33 mouse cellular contexts compared by ENCODE assay signal in genomic region chr12:105537162-105537561, GRCm38 (mm10). TPM values are rescaled to one million over a fixed set of nuclear protein-coding genes. Genes with fewer than 3 reads are reported as not detected.
DNase-seq lines count a peak whose midpoint lies in the region; ATAC-seq and TF ChIP-seq lines count a peak whose summit lies in the region.
"Had no signal": no experiment of that assay in that cellular context is flagged by ENCODE, and none has a peak within 500 bp of the region (broad histone marks: within the 10 kb centered on the region; RNA-seq: fewer than 3 reads in every experiment).

No protein-coding gene starts in this region.

- H3K4me2 ChIP-seq in lung, embryonic 14.5 days = no peak overlapping the region
- H3K4me2 ChIP-seq in intestine, embryonic 16.5 days (ENCODE audit: low read depth, low read length) = no peak overlapping the region
- H3K4me2 ChIP-seq: embryonic facial prominence, embryonic 15.5 days; forebrain, embryonic 12.5 days; heart, embryonic 15.5 days; hindbrain, embryonic 13.5 days; limb, embryonic 13.5 days; liver, embryonic 13.5 days; midbrain, embryonic 12.5 days; neural tube, embryonic 12.5 days had no signal

- no peak for DNase-seq in lung, embryonic 14.5 days
- no peak for DNase-seq in lung, postnatal 14 days
- peak; percentile 36 for DNase-seq in lung, postnatal 36 days
- no peak for DNase-seq in testis, postnatal 10 days (ENCODE audit: low spot score)
- no peak for DNase-seq in cerebellum, postnatal 25 days
- DNase-seq in embryo, embryonic 10 days (ENCODE audit: low spot score) = no peak
- DNase-seq: adrenal gland, postnatal 14 days; cerebellum, adult 11 months; cerebellum, adult 9-11 months; forebrain, postnatal 0 days; gastrocnemius, postnatal 14 days; heart, adult 11 months; kidney, adult 18-20 months; kidney, postnatal 36 days; liver, embryonic 13.5 days; right cerebral cortex, postnatal 4 days; thymus, adult 18-20 months; thymus, postnatal 36 days had no signal

- TF ChIP-seq CTCF in lung, embryonic 14.5 days (IDR thresholded peaks at IDR 0.05; ENCODE audit: low read depth) = no peak

- no peaks in the 10 kb centered on the region for H3K27me3 ChIP-seq in lung, embryonic 14.5 days (ENCODE audit: insufficient read depth, low read length)
- H3K27me3 ChIP-seq in intestine, embryonic 16.5 days (replicated peaks; ENCODE audit: control insufficient read depth, insufficient read depth, low read length) = no peaks in the 10 kb centered on the region
- H3K27me3 ChIP-seq: embryonic facial prominence, embryonic 15.5 days; forebrain, embryonic 12.5 days; heart, embryonic 15.5 days; liver, embryonic 13.5 days; neural tube, embryonic 12.5 days had no signal

- H3K4me1 ChIP-seq in lung, embryonic 14.5 days (ENCODE audit: insufficient read depth) = peaks cover 5% of the 10 kb centered on the region; the same call in 1 of the 2 replicates
- H3K4me1 ChIP-seq in intestine, embryonic 16.5 days (ENCODE audit: control insufficient read depth, insufficient read depth, low read length) = peaks cover 5% of the 10 kb centered on the region
- H3K4me1 ChIP-seq: embryonic facial prominence, embryonic 15.5 days; forebrain, embryonic 12.5 days; liver, embryonic 13.5 days had no signal

- H3K9ac ChIP-seq in lung, embryonic 14.5 days = no peak overlapping the region
- H3K9ac ChIP-seq in intestine, embryonic 16.5 days (ENCODE audit: low read depth, low read length) = 0 out of 2 replicates have a peak overlapping the region, but pooled peaks have one; percentile 38
- H3K9ac ChIP-seq: embryonic facial prominence, embryonic 15.5 days; forebrain, embryonic 12.5 days; forebrain, postnatal 0 days; heart, embryonic 15.5 days; hindbrain, embryonic 13.5 days; limb, embryonic 13.5 days; liver, embryonic 13.5 days; midbrain, embryonic 12.5 days; neural tube, embryonic 12.5 days had no signal

- 44% methylated on average over 5 of the region's 5 CpGs for WGBS in lung, embryonic 14.5 days
- WGBS in intestine, embryonic 16.5 days = 48% methylated on average over 5 of the region's 5 CpGs

- H3K4me3 ChIP-seq in lung, embryonic 14.5 days (ENCODE audit: low read depth, low read length) = no peak overlapping the region
- no peak overlapping the region for H3K4me3 ChIP-seq in intestine, embryonic 16.5 days (ENCODE audit: low read length)
- H3K4me3 ChIP-seq: embryonic facial prominence, embryonic 10.5 days; embryonic facial prominence, embryonic 15.5 days; forebrain, embryonic 12.5 days; heart, embryonic 10.5 days; heart, embryonic 15.5 days; hindbrain, embryonic 13.5 days; layer of hippocampus, adult 2 months; left cerebral cortex, adult 2 months; limb, embryonic 13.5 days; liver, embryonic 13.5 days; megakaryocyte, embryonic 14.5 days; midbrain, embryonic 12.5 days; myocyte; neural tube, embryonic 12.5 days had no signal

- no peaks in the 10 kb centered on the region for H3K9me3 ChIP-seq in lung, embryonic 14.5 days (ENCODE audit: low read depth, low read length)
- 0 out of 2 replicates have a peak, but pooled peaks cover 3% of the 10 kb centered on the region for H3K9me3 ChIP-seq in intestine, embryonic 16.5 days (ENCODE audit: control insufficient read depth, low read length)
- H3K9me3 ChIP-seq: embryonic facial prominence, embryonic 10.5 days; embryonic facial prominence, embryonic 15.5 days; forebrain, embryonic 12.5 days; heart, embryonic 10.5 days; heart, embryonic 15.5 days; limb, embryonic 13.5 days; liver, embryonic 13.5 days; midbrain, embryonic 12.5 days; neural tube, embryonic 12.5 days had no signal

- H3K36me3 ChIP-seq in lung, embryonic 14.5 days (ENCODE audit: insufficient read depth) = no peaks in the 10 kb centered on the region
- H3K36me3 ChIP-seq in intestine, embryonic 16.5 days (ENCODE audit: control insufficient read depth, insufficient read depth, low read length) = no peaks in the 10 kb centered on the region
- H3K36me3 ChIP-seq: embryonic facial prominence, embryonic 10.5 days; embryonic facial prominence, embryonic 15.5 days; forebrain, embryonic 12.5 days; heart, embryonic 10.5 days; heart, embryonic 15.5 days; hindbrain, embryonic 13.5 days; limb, embryonic 13.5 days; liver, embryonic 13.5 days; midbrain, embryonic 12.5 days; neural tube, embryonic 12.5 days had no signal

- peak; percentile 29; the same call in 1 of the 2 replicates for ATAC-seq in lung, embryonic 14.5 days (ENCODE audit: insufficient read depth)
- ATAC-seq in intestine, embryonic 16.5 days = peak; percentile 72
- ATAC-seq: CD4-positive, CD25-positive, alpha-beta regulatory T cell, adult 4 months; forebrain, postnatal 0 days had no signal

- no peak overlapping the region for H3K27ac ChIP-seq in lung, embryonic 14.5 days (ENCODE audit: low read depth)
- peak overlapping the region; percentile 42; the same call in 1 of the 2 replicates for H3K27ac ChIP-seq in intestine, embryonic 16.5 days (ENCODE audit: low read length)
- H3K27ac ChIP-seq: embryonic facial prominence, embryonic 10.5 days; embryonic facial prominence, embryonic 15.5 days; forebrain, embryonic 12.5 days; heart, embryonic 15.5 days; hindbrain, embryonic 13.5 days; layer of hippocampus, adult 2 months; left cerebral cortex, adult 2 months; limb, embryonic 13.5 days; liver, embryonic 13.5 days; midbrain, embryonic 12.5 days; neural tube, embryonic 12.5 days had no signal

RNA-seq across cellular contexts. Expression of gene Bdkrb2, which starts 25.9 kb away (rescaled TPM):
- 0.09 and 0.21 TPM in 2 replicates for polyA plus RNA-seq in lung, embryonic 14.5 days (2014; fragmentation: Nextera tagmentation; extraction: Ambion mirVana)
- polyA plus RNA-seq in intestine, embryonic 16.5 days (2015; fragmentation: Nextera tagmentation; extraction: Ambion mirVana) = 5.3 and 5.8 TPM in 2 replicates
- polyA plus RNA-seq: CD4-positive, CD25-positive, alpha-beta regulatory T cell, adult 4 months; liver, embryonic 13.5 days had no signal
